In the genomic region with DNA sequence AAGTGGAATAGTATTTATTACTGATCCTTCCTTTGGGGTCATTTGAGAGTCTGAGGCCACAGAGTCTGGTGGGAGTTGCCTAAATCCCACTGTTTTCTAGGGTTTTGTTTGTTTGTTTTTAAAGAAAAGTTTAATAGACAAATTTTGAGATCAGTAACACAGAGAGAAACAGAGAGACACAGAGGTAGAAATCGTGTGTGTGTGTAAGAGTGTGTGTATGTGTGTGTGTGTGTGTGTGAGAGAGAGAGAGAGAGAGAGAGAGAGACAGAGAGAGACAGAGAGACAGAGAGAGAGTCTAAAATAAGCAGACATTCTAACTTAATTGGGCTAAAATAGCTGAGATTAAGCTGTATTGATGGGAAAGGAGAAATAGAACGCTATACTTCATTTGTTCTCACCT, we compare ENCODE assay signal across 10 mouse cellular contexts. TPM values are rescaled to one million over a fixed set of nuclear protein-coding genes. Genes with fewer than 3 reads are reported as not detected.
A peak's percentile ranks its signal among the peaks of the same experiment; 100 is the strongest.
DNase-seq lines count a peak whose midpoint lies in the region; ATAC-seq lines count a peak whose summit lies in the region.
"Had no signal": no experiment of that assay in that cellular context is flagged by ENCODE, and none has a peak within 500 bp of the region (broad histone marks: within the 10 kb centered on the region; RNA-seq: fewer than 3 reads in every experiment).

No protein-coding gene starts in this region.

- no peaks in the 10 kb centered on the region for H3K9me3 ChIP-seq in hindbrain, embryonic 10.5 days
- H3K9me3 ChIP-seq in hindbrain, embryonic 11.5 days (ENCODE audit: control insufficient read depth, low read length): no peaks in the 10 kb centered on the region
- H3K9me3 ChIP-seq in megakaryocyte, embryonic 14.5 days: no peaks in the 10 kb centered on the region
- H3K9me3 ChIP-seq in embryonic facial prominence, embryonic 15.5 days (replicated peaks): no peaks in the 10 kb centered on the region
- no peaks in the 10 kb centered on the region for H3K9me3 ChIP-seq in forebrain, embryonic 11.5 days (ENCODE audit: control insufficient read depth, low read length)

- WGBS in hindbrain, embryonic 10.5 days: 70% methylated on average over 2 of the region's 2 CpGs
- WGBS in hindbrain, embryonic 11.5 days: 85% methylated on average over 2 of the region's 2 CpGs
- WGBS in embryonic facial prominence, embryonic 15.5 days: 71% methylated on average over 2 of the region's 2 CpGs
- 82% methylated on average over 2 of the region's 2 CpGs for WGBS in macrophage (ENCODE audit: missing documents)
- WGBS in forebrain, embryonic 11.5 days: 70% methylated on average over 2 of the region's 2 CpGs

- 0 out of 2 replicates have a peak, but pooled peaks cover 9% of the 10 kb centered on the region for H3K4me1 ChIP-seq in hindbrain, embryonic 10.5 days (replicated peaks)
- no peaks in the 10 kb centered on the region for H3K4me1 ChIP-seq in hindbrain, embryonic 11.5 days (replicated peaks; ENCODE audit: control insufficient read depth, insufficient read depth, low read length)
- peaks cover 46% of the 10 kb centered on the region for H3K4me1 ChIP-seq in megakaryocyte, embryonic 14.5 days
- no peaks in the 10 kb centered on the region for H3K4me1 ChIP-seq in embryonic facial prominence, embryonic 15.5 days
- no peaks in the 10 kb centered on the region for H3K4me1 ChIP-seq in forebrain, embryonic 11.5 days (replicated peaks; ENCODE audit: control insufficient read depth, insufficient read depth, low read length)

- H3K4me3 ChIP-seq in hindbrain, embryonic 10.5 days: peak overlapping the region; percentile 27; the same call in 1 of the 2 replicates
- H3K4me3 ChIP-seq in hindbrain, embryonic 11.5 days (ENCODE audit: low read depth, low read length): no peak overlapping the region
- peak overlapping the region; percentile 90 for H3K4me3 ChIP-seq in megakaryocyte, embryonic 14.5 days (replicated peaks)
- H3K4me3 ChIP-seq in embryonic facial prominence, embryonic 15.5 days (replicated peaks): peak overlapping the region; percentile 16; the same call in 1 of the 2 replicates
- H3K4me3 ChIP-seq in macrophage (ENCODE audit: inconsistent target): peak overlapping the region; percentile 34
- H3K4me3 ChIP-seq in forebrain, embryonic 11.5 days (ENCODE audit: low read depth, low read length): no peak overlapping the region

- no peaks in the 10 kb centered on the region for H3K27me3 ChIP-seq in hindbrain, embryonic 10.5 days (ENCODE audit: insufficient read depth, poor library complexity, severe bottlenecking)
- H3K27me3 ChIP-seq in hindbrain, embryonic 11.5 days (ENCODE audit: control insufficient read depth, insufficient read depth, low read length): no peaks in the 10 kb centered on the region
- H3K27me3 ChIP-seq in megakaryocyte, embryonic 14.5 days (replicated peaks): peaks cover 33% of the 10 kb centered on the region
- H3K27me3 ChIP-seq in embryonic facial prominence, embryonic 15.5 days: no peaks in the 10 kb centered on the region
- H3K27me3 ChIP-seq in forebrain, embryonic 11.5 days (ENCODE audit: control insufficient read depth, insufficient read depth, low read length): no peaks in the 10 kb centered on the region

- no peak for DNase-seq in hindbrain, embryonic 10.5 days (ENCODE audit: low spot score)
- DNase-seq in hindbrain, embryonic 11.5 days (ENCODE audit: low spot score): no peak
- DNase-seq in forebrain, embryonic 11.5 days (ENCODE audit: low spot score): no peak
- no peak for DNase-seq in gastrocnemius, adult 18-20 months (ENCODE audit: low spot score)
- DNase-seq: cerebellum, adult 8-10 months; right cerebral cortex, postnatal 4 days had no signal

- H3K36me3 ChIP-seq in hindbrain, embryonic 10.5 days: no peaks in the 10 kb centered on the region
- H3K36me3 ChIP-seq in hindbrain, embryonic 11.5 days (ENCODE audit: control insufficient read depth, insufficient read depth, low read length): no peaks in the 10 kb centered on the region
- H3K36me3 ChIP-seq in megakaryocyte, embryonic 14.5 days (replicated peaks; ENCODE audit: low read length): peaks cover 5% of the 10 kb centered on the region
- H3K36me3 ChIP-seq in embryonic facial prominence, embryonic 15.5 days: no peaks in the 10 kb centered on the region
- H3K36me3 ChIP-seq in macrophage (ENCODE audit: inconsistent target): no peaks in the 10 kb centered on the region
- H3K36me3 ChIP-seq in forebrain, embryonic 11.5 days (ENCODE audit: control insufficient read depth, insufficient read depth, low read length): no peaks in the 10 kb centered on the region

- no peaks in the 10 kb centered on the region for H3K79me2 ChIP-seq in macrophage (ENCODE audit: inconsistent target)

- H3K4me2 ChIP-seq in hindbrain, embryonic 11.5 days (replicated peaks; ENCODE audit: low read depth, low read length): no peak overlapping the region
- H3K4me2 ChIP-seq in embryonic facial prominence, embryonic 15.5 days (replicated peaks): no peak overlapping the region
- no peak overlapping the region for H3K4me2 ChIP-seq in forebrain, embryonic 11.5 days (ENCODE audit: low read depth, low read length, severe bottlenecking)

- H3K9ac ChIP-seq in hindbrain, embryonic 11.5 days (ENCODE audit: low read depth, low read length): no peak overlapping the region
- H3K9ac ChIP-seq in embryonic facial prominence, embryonic 15.5 days: no peak overlapping the region
- no peak overlapping the region for H3K9ac ChIP-seq in forebrain, embryonic 11.5 days (ENCODE audit: low read length)

- ATAC-seq in hindbrain, embryonic 11.5 days (ENCODE audit: low FRiP score): no peak
- no peak for ATAC-seq in megakaryocyte, adult 5-6 weeks (ENCODE audit: poor library complexity, severe bottlenecking)
- ATAC-seq in embryonic facial prominence, embryonic 15.5 days (ENCODE audit: insufficient number of reproducible peaks, low FRiP score, low TSS enrichment, low read depth): no peak
- ATAC-seq in forebrain, embryonic 11.5 days (replicated peaks; ENCODE audit: low FRiP score): no peak

- H3K27ac ChIP-seq in hindbrain, embryonic 10.5 days: 0 out of 2 replicates have a peak overlapping the region, but pooled peaks have one; percentile 45
- no peak overlapping the region for H3K27ac ChIP-seq in hindbrain, embryonic 11.5 days (ENCODE audit: low read depth, low read length)
- H3K27ac ChIP-seq in embryonic facial prominence, embryonic 15.5 days (replicated peaks): no peak overlapping the region
- H3K27ac ChIP-seq in macrophage: no peak overlapping the region
- H3K27ac ChIP-seq in forebrain, embryonic 11.5 days (ENCODE audit: low read depth, low read length): no peak overlapping the region

RNA-seq across cellular contexts. Expression of a gene that starts 0.5 kb away (rescaled TPM):
- 7.8 and 8.6 TPM in 2 replicates for polyA plus RNA-seq in hindbrain, embryonic 10.5 days (2016; fragmentation: Nextera tagmentation; extraction: Ambion mirVana)
- 5.3 and 6.8 TPM in 2 replicates for polyA plus RNA-seq in hindbrain, embryonic 11.5 days (2014; fragmentation: Nextera tagmentation; extraction: Ambion mirVana)
- polyA plus RNA-seq in megakaryocyte, embryonic 14.5 days (2012; ENCODE audit: insufficient read depth, low replicate concordance): 5.2 and 14.2 TPM in 2 replicates
- 0.85 and 2.4 TPM in 2 replicates for total RNA-seq in megakaryocyte, adult 5-6 weeks (2015)
- total RNA-seq in megakaryocyte, adult 5-6 weeks (2017): 3.5 and 4.3 TPM in 2 replicates
- polyA plus RNA-seq in embryonic facial prominence, embryonic 15.5 days (2015; fragmentation: Nextera tagmentation; extraction: Ambion mirVana): 13.0 and 16.2 TPM in 2 replicates
- 1 to 10 TPM in 24 of 26 experiments, under 1 TPM in 2; 0.46 to 6.4 (median 2.3) TPM for total RNA-seq in macrophage (2018; cell fraction: chromatin; rRNA removed)
- 10 to 100 TPM in 7 of 26 experiments, 1 to 10 TPM in 19; 3.2 to 21.8 (median 5.8) TPM for total RNA-seq in macrophage (2018; cell fraction: cytosol; rRNA removed)
- total RNA-seq in macrophage (2018; cell fraction: nucleus; rRNA removed): 10 to 100 TPM in 1 of 26 experiments, 1 to 10 TPM in 23, under 1 TPM in 2; 0.39 to 10.3 (median 3.1) TPM
- 3.2 to 4.6 TPM (median 3.8 TPM) in 3 replicates for polyA plus RNA-seq in macrophage (2018)
- 5.6 and 5.9 TPM in 2 replicates for polyA plus RNA-seq in forebrain, embryonic 11.5 days (2014; fragmentation: Nextera tagmentation; extraction: Ambion mirVana)
- total RNA-seq in gastrocnemius, adult 18-20 months (2021): 1 to 10 TPM; 2.0 to 2.7 TPM

RNA-seq across cellular contexts. Expression of a gene that starts 30.3 kb away (rescaled TPM):
- 0.68 and 1.8 TPM in 2 replicates for polyA plus RNA-seq in hindbrain, embryonic 10.5 days (2016; fragmentation: Nextera tagmentation; extraction: Ambion mirVana)
- polyA plus RNA-seq in hindbrain, embryonic 11.5 days (2014; fragmentation: Nextera tagmentation; extraction: Ambion mirVana): 0.18 and 0.31 TPM in 2 replicates
- polyA plus RNA-seq in megakaryocyte, embryonic 14.5 days (2012; ENCODE audit: insufficient read depth, low replicate concordance): 5.2 and 5.9 TPM in 2 replicates
- not detected in 2 replicates for total RNA-seq in megakaryocyte, adult 5-6 weeks (2015)
- total RNA-seq in megakaryocyte, adult 5-6 weeks (2017): not detected in 2 replicates
- polyA plus RNA-seq in embryonic facial prominence, embryonic 15.5 days (2015; fragmentation: Nextera tagmentation; extraction: Ambion mirVana): 9.0 and 10.9 TPM in 2 replicates
- 1 to 10 TPM in 5 of 26 experiments, under 1 TPM in 9, not detected in 12; 0.11 to 3.2 (median 0.45) TPM for total RNA-seq in macrophage (2018; cell fraction: chromatin; rRNA removed)
- total RNA-seq in macrophage (2018; cell fraction: cytosol; rRNA removed): under 1 TPM in 19 of 26 experiments, not detected in 7; 0.03 to 0.85 (median 0.06) TPM
- 1 to 10 TPM in 3 of 26 experiments, under 1 TPM in 8, not detected in 15; 0.12 to 1.3 (median 0.36) TPM for total RNA-seq in macrophage (2018; cell fraction: nucleus; rRNA removed)
- polyA plus RNA-seq in macrophage (2018): 0.26 TPM in 1 of 3 replicates, not detected in the others
- 0.65 and 0.92 TPM in 2 replicates for polyA plus RNA-seq in forebrain, embryonic 11.5 days (2014; fragmentation: Nextera tagmentation; extraction: Ambion mirVana)
- total RNA-seq in gastrocnemius, adult 18-20 months (2021): 1 to 10 TPM in 1 of 2 experiments, under 1 TPM in 1; 0.57 to 1.1 TPM

Comparison
In these comparisons a context has a peak if more than half of its experiments do, and no peak if none do; other contexts are left out.
1. H3K4me3 ChIP-seq: peak in hindbrain, embryonic 10.5 days (single experiment), megakaryocyte, embryonic 14.5 days (single experiment), embryonic facial prominence, embryonic 15.5 days (single experiment) and macrophage (single experiment); none in hindbrain, embryonic 11.5 days (single experiment) and forebrain, embryonic 11.5 days (single experiment).